Mouse (Mus musculus): ENCODE measurements around the gene Clca4b. TPM values are rescaled to one million over a fixed set of nuclear protein-coding genes. Genes with fewer than 3 reads are reported as not detected.

The Clca4b gene
- not detected for polyA plus RNA-seq (2014; fragmentation: Illumina TruSeq; extraction: RNeasy Lipid Tissue Mini Kit (QIAGEN cat#74804); ENCODE audit: insufficient read depth, low read depth, low replicate concordance)

DNA sequence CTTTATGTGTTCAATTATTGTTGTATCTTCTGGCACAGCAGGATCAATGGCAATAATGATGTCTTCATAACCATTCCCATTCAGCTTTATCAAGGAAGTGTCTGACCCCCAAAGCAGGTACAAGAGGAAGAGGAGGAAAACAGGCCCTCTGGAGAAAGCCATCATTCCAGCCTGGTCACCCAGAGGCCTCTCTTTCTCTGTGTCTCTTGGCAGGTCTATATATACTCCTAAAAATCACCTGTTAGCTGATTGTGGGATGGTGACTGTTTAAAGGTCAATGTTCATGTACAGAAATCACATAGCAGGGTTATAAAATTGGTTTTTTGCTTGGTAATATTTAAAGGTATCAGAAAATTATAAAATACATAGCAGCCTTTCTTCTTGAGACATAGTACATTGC lies at the start of gene Clca4b:
Gene Clca4b, minus strand, starts transcription at position 195 of the 400 bp plus-strand sequence.

DNA sequence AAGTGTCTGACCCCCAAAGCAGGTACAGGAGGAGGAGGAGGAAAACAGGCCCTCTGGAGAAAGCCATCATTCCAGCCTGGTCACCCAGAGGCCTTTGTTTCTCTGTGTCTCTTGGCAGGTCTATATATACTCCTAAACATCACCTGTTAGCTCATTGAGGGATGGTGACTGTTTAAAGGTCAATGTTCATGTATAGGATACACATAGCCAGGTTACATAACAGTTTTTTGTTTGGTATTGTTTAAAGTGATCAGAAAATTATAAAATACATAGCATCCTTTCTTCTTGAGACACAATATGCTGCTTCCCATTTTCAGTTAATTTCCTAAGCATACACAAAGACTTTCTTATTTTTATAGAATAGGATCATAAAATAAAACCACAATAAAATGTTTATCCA lies 42.6 kb upstream of the Clca4b start, which contains the start of gene Clca4a:
Gene Clca4a, minus strand, starts transcription at position 101 of the 400 bp plus-strand sequence.

Other genes starting within 250 kb of the Clca4b start
- 93.0 TPM for gene Sh3glb1, start 212.2 kb downstream of the Clca4b start, polyA plus RNA-seq (2014; fragmentation: Illumina TruSeq; extraction: RNeasy Lipid Tissue Mini Kit (QIAGEN cat#74804); ENCODE audit: insufficient read depth, low read depth, low replicate concordance)
- 0.83 TPM for gene Clca3a1, start 171.6 kb downstream of the Clca4b start, polyA plus RNA-seq (2014; fragmentation: Illumina TruSeq; extraction: RNeasy Lipid Tissue Mini Kit (QIAGEN cat#74804); ENCODE audit: insufficient read depth, low read depth, low replicate concordance)
- gene Clca3a2, start 113.0 kb downstream of the Clca4b start, polyA plus RNA-seq (2014; fragmentation: Illumina TruSeq; extraction: RNeasy Lipid Tissue Mini Kit (QIAGEN cat#74804); ENCODE audit: insufficient read depth, low read depth, low replicate concordance), result not detected
- not detected for gene Clca3b, start 83.2 kb downstream of the Clca4b start, polyA plus RNA-seq (2014; fragmentation: Illumina TruSeq; extraction: RNeasy Lipid Tissue Mini Kit (QIAGEN cat#74804); ENCODE audit: insufficient read depth, low read depth, low replicate concordance)
- not detected for gene Clca4a, start 42.5 kb upstream of the Clca4b start, polyA plus RNA-seq (2014; fragmentation: Illumina TruSeq; extraction: RNeasy Lipid Tissue Mini Kit (QIAGEN cat#74804); ENCODE audit: insufficient read depth, low read depth, low replicate concordance)
- gene Clca1, start 100.2 kb upstream of the Clca4b start, polyA plus RNA-seq (2014; fragmentation: Illumina TruSeq; extraction: RNeasy Lipid Tissue Mini Kit (QIAGEN cat#74804); ENCODE audit: insufficient read depth, low read depth, low replicate concordance), result 0.25 TPM
- gene Clca2, start 166.9 kb upstream of the Clca4b start, polyA plus RNA-seq (2014; fragmentation: Illumina TruSeq; extraction: RNeasy Lipid Tissue Mini Kit (QIAGEN cat#74804); ENCODE audit: insufficient read depth, low read depth, low replicate concordance), result 0.11 TPM
- 7.2 TPM for gene Odf2l, start 186.1 kb upstream of the Clca4b start, polyA plus RNA-seq (2014; fragmentation: Illumina TruSeq; extraction: RNeasy Lipid Tissue Mini Kit (QIAGEN cat#74804); ENCODE audit: insufficient read depth, low read depth, low replicate concordance)

Measured in lung, adult 10 weeks (tissue).